Mouse (Mus musculus) heart, adult 18-20 months (tissue): ENCODE data around the gene Kif1a. TPM values are rescaled to one million over a fixed set of nuclear protein-coding genes. Genes with fewer than 3 reads are reported as not detected.

Experiments
- DNase-seq, 2 experiments: peaks; one replicate each; pipeline ENCODE4 v3.0.0; 2021 to 2022; ENCODE audit warnings: mixed read lengths in 1 of 2
- total RNA-seq, 2 experiments: library from RNA; stranded (reverse); gene quantifications; 2 replicates each; pipeline ENCODE4 v1.2.3; 2021

The Kif1a gene
- total RNA-seq, 2 experiments from 2014 or later, result 1.2 to 1.8 TPM

- DNase-seq, result no peak
Observed at GRCm38 (mm10) chr1:93098956-93099355, 2.8 kb downstream of the Kif1a start.

- no peak for DNase-seq
Observed at GRCm38 (mm10) chr1:93092582-93092981, 9.2 kb downstream of the Kif1a start.

GRCm38 (mm10) chr1:93085136-93085535 is 16.6 kb downstream of the Kif1a start:
- peak; percentile 45 to 47 for DNase-seq

GRCm38 (mm10) chr1:93083420-93084285 is 18.1 kb downstream of the Kif1a start:
- DNase-seq, result no peak

- no peak for DNase-seq
Observed at GRCm38 (mm10) chr1:93082121-93082520, 19.6 kb downstream of the Kif1a start.

GRCm38 (mm10) chr1:93080930-93081589 is 20.7 kb downstream of the Kif1a start:
- peak in 1 of 2 experiments; percentile 50 for DNase-seq

GRCm38 (mm10) chr1:93079602-93080001 is 22.1 kb downstream of the Kif1a start:
- DNase-seq, result no peak

GRCm38 (mm10) chr1:93072279-93072865 is 29.4 kb downstream of the Kif1a start:
- DNase-seq, result peak; percentile 15 to 28

- DNase-seq, result peak; percentile 23 to 49
Observed at GRCm38 (mm10) chr1:93071487-93071971, 30.2 kb downstream of the Kif1a start.

- DNase-seq, result no peak
Observed at GRCm38 (mm10) chr1:93070881-93071280, 30.9 kb downstream of the Kif1a start.

GRCm38 (mm10) chr1:93068553-93068952 is 33.2 kb downstream of the Kif1a start:
- DNase-seq, result no peak

GRCm38 (mm10) chr1:93065654-93066053 is 36.1 kb downstream of the Kif1a start:
- DNase-seq, result no peak

GRCm38 (mm10) chr1:93063694-93064093 is 38.1 kb downstream of the Kif1a start:
- no peak for DNase-seq

GRCm38 (mm10) chr1:93051124-93051833 is 50.5 kb downstream of the Kif1a start:
- DNase-seq, result no peak

- DNase-seq, result no peak
Observed at GRCm38 (mm10) chr1:93050071-93050470, 51.7 kb downstream of the Kif1a start.

GRCm38 (mm10) chr1:93046153-93046789 is 55.5 kb downstream of the Kif1a start:
- no peak for DNase-seq

GRCm38 (mm10) chr1:93035981-93036380 is 65.8 kb downstream of the Kif1a start:
- DNase-seq, result no peak

GRCm38 (mm10) chr1:93033989-93034388 is 67.8 kb downstream of the Kif1a start:
- no peak for DNase-seq

- DNase-seq, result no peak
Observed at GRCm38 (mm10) chr1:93031199-93031598, 70.6 kb downstream of the Kif1a start.

- no peak for DNase-seq
Observed at GRCm38 (mm10) chr1:93030060-93030459, 71.7 kb downstream of the Kif1a start.

- no peak for DNase-seq
Observed at GRCm38 (mm10) chr1:93029387-93029786, 72.4 kb downstream of the Kif1a start.

GRCm38 (mm10) chr1:93026600-93026999 is 75.2 kb downstream of the Kif1a start:
- DNase-seq, result no peak
